18 mouse cellular contexts compared by ENCODE assay signal in genomic region chr17:88123711-88124110, GRCm38 (mm10). TPM values are rescaled to one million over a fixed set of nuclear protein-coding genes. Genes with fewer than 3 reads are reported as not detected.
A peak's percentile ranks its signal among the peaks of the same experiment; 100 is the strongest.
DNase-seq lines count a peak whose midpoint lies in the region; ATAC-seq and TF ChIP-seq lines count a peak whose summit lies in the region.
"Had no signal": no experiment of that assay in that cellular context is flagged by ENCODE, and none has a peak within 500 bp of the region (broad histone marks: within the 10 kb centered on the region; RNA-seq: fewer than 3 reads in every experiment).

No protein-coding gene starts in this region.

- peak; percentile 31 for DNase-seq in lung, postnatal 25 days (ENCODE audit: low spot score)
- DNase-seq in lung, adult 18-20 months: no peak
- peak; percentile 80 for DNase-seq in CD4-positive, CD25-positive, alpha-beta regulatory T cell, adult 2 months (ENCODE audit: low read depth, low spot score)
- peak; percentile 61 to 64 for DNase-seq in natural killer cell, adult 2 months (ENCODE audit: low spot score in 2 of 2)
- no peak for DNase-seq in forebrain, postnatal 0 days
- no peak for DNase-seq in urinary bladder, adult 2 months (ENCODE audit: low spot score)
- DNase-seq in retina, embryonic 14.5 days (ENCODE audit: low spot score): no peak
- DNase-seq: cerebellum, postnatal 36 days; kidney, adult 11 months; kidney, postnatal 36 days; layer of hippocampus, postnatal 36 days; right cerebral cortex, adult 18-20 months; thymus, postnatal 36 days had no signal

- no peaks in the 10 kb centered on the region for H3K27me3 ChIP-seq in forebrain, postnatal 0 days (ENCODE audit: insufficient read depth, low read length)
- H3K27me3 ChIP-seq: forebrain, embryonic 13.5 days; hindbrain, embryonic 12.5 days; limb, embryonic 13.5 days had no signal

- no peak overlapping the region for H3K4me2 ChIP-seq in forebrain, postnatal 0 days (ENCODE audit: low read depth)
- H3K4me2 ChIP-seq: forebrain, embryonic 13.5 days; heart, embryonic 11.5 days; hindbrain, embryonic 12.5 days; limb, embryonic 13.5 days had no signal

- H3K4me1 ChIP-seq in forebrain, postnatal 0 days (ENCODE audit: insufficient read depth): no peaks in the 10 kb centered on the region
- H3K4me1 ChIP-seq: forebrain, embryonic 13.5 days; hindbrain, embryonic 12.5 days; limb, embryonic 13.5 days had no signal

- 93% methylated on average over 3 of the region's 3 CpGs for WGBS in forebrain, postnatal 0 days

- no peak for TF ChIP-seq CTCF in forebrain, postnatal 0 days (IDR thresholded peaks at IDR 0.05; ENCODE audit: low read depth)

- H3K27ac ChIP-seq in forebrain, postnatal 0 days (ENCODE audit: low read depth, low read length): no peak overlapping the region
- H3K27ac ChIP-seq: forebrain, embryonic 13.5 days; hindbrain, embryonic 12.5 days; limb, embryonic 13.5 days had no signal

- no peaks in the 10 kb centered on the region for H3K36me3 ChIP-seq in forebrain, postnatal 0 days (ENCODE audit: insufficient read depth)
- H3K36me3 ChIP-seq: hindbrain, embryonic 12.5 days; limb, embryonic 13.5 days had no signal

- ATAC-seq in granulocyte monocyte progenitor cell, adult 5-6 weeks (replicated peaks; ENCODE audit: poor library complexity, severe bottlenecking): peak; percentile 93
- no peak for ATAC-seq in forebrain, postnatal 0 days
- ATAC-seq: forebrain, embryonic 13.5 days had no signal

- H3K9ac ChIP-seq in forebrain, postnatal 0 days: no peak overlapping the region
- H3K9ac ChIP-seq: forebrain, embryonic 13.5 days; hindbrain, embryonic 12.5 days; limb, embryonic 13.5 days had no signal

- no peak overlapping the region for H3K4me3 ChIP-seq in forebrain, postnatal 0 days (ENCODE audit: low read depth, low read length)
- H3K4me3 ChIP-seq: forebrain, embryonic 13.5 days; hindbrain, embryonic 12.5 days; limb, embryonic 13.5 days had no signal

- H3K9me3 ChIP-seq in forebrain, postnatal 0 days (ENCODE audit: low read length): no peaks in the 10 kb centered on the region
- H3K9me3 ChIP-seq: forebrain, embryonic 13.5 days; hindbrain, embryonic 12.5 days; limb, embryonic 13.5 days had no signal

RNA-seq across cellular contexts. Expression of gene Fbxo11, which starts 58.6 kb away (rescaled TPM):
- 22.0 and 23.1 TPM in 2 replicates for total RNA-seq in granulocyte monocyte progenitor cell, adult 5-6 weeks (2014; fragmentation: Nextera tagmentation)
- total RNA-seq in granulocyte monocyte progenitor cell, adult 5-6 weeks (2017): 17.5 and 24.6 TPM in 2 replicates
- 56.7 and 72.8 TPM in 2 replicates for total RNA-seq in forebrain, postnatal 0 days (2014; rRNA removed)
- 19.6 and 24.9 TPM in 2 replicates for polyA plus RNA-seq in forebrain, postnatal 0 days (2015; fragmentation: Nextera tagmentation; extraction: Ambion mirVana)
- polyA plus RNA-seq in urinary bladder, adult 2 months (2012; rRNA removed): 41.2 and 44.1 TPM in 2 replicates

Comparison
In these comparisons a context has a peak if more than half of its experiments do, and no peak if none do; other contexts are left out.
1. DNase-seq: peak in lung, postnatal 25 days (single experiment), CD4-positive, CD25-positive, alpha-beta regulatory T cell, adult 2 months (single experiment) and natural killer cell, adult 2 months (2 of 2); none in lung, adult 18-20 months (0 of 2), forebrain, postnatal 0 days (single experiment), urinary bladder, adult 2 months (single experiment) and retina, embryonic 14.5 days (single experiment).